Mouse (Mus musculus) stomach, embryonic 15.5 days (tissue): Measurements from ENCODE around the gene Fscn1. TPM values are rescaled to one million over a fixed set of nuclear protein-coding genes. Genes with fewer than 3 reads are reported as not detected.

Source experiments
- ATAC-seq: fragments of 200-750 bp; cut with Nextera tagmentation; 2 replicates; pipeline ENCODE4 v1.8.0; 2017; ENCODE audit warnings: low read depth, moderate number of reproducible peaks, moderate TSS enrichment; ENCODE audit not compliant: insufficient read depth, low FRiP score
- H3K27ac ChIP-seq: fragments of 300-500 bp; sonication (generic); 2 replicates; pipeline ENCODE4 v1.5.1; 2015; ENCODE audit warnings: mild to moderate bottlenecking, inconsistent platforms
- H3K27me3 ChIP-seq: fragments of 300-500 bp; sonication (generic); replicated peaks from 2 replicates; pipeline ENCODE4 v1.6.1; 2015; ENCODE audit warnings: inconsistent platforms
- H3K36me3 ChIP-seq: fragments of 300-500 bp; sonication (generic); 2 replicates; pipeline ENCODE4 v1.6.1; 2015; ENCODE audit warnings: inconsistent platforms
- H3K4me1 ChIP-seq: fragments of 300-500 bp; sonication (generic); 2 replicates; pipeline ENCODE4 v1.6.1; 2015; ENCODE audit warnings: inconsistent platforms
- H3K4me2 ChIP-seq: fragments of 300-500 bp; sonication (generic); 2 replicates; pipeline ENCODE4 v1.6.1; 2015; ENCODE audit warnings: mild to moderate bottlenecking, inconsistent platforms
- H3K4me3 ChIP-seq: fragments of 300-500 bp; sonication (generic); replicated peaks from 2 replicates; pipeline ENCODE4 v1.5.1; 2015; ENCODE audit warnings: inconsistent platforms
- H3K9ac ChIP-seq: fragments of 300-500 bp; sonication (generic); 2 replicates; pipeline ENCODE4 v1.6.1; 2015; ENCODE audit warnings: inconsistent platforms
- H3K9me3 ChIP-seq: fragments of 300-500 bp; sonication (generic); 2 replicates; pipeline ENCODE4 v1.6.1; 2016; ENCODE audit warnings: inconsistent platforms
- WGBS: fragments of 180-500 bp; shearing (Covaris S2); methylation state at CpG from one replicate; pipeline ENCODE4 v1.1.7; 2015; 5-methylcytosine and 5-hydroxymethylcytosine counted together
- polyA plus RNA-seq: library from polyadenylated mRNA; unstranded; fragments of >200 nt; fragmentation: Nextera tagmentation; extraction: Ambion mirVana; gene quantifications from 2 replicates; pipeline ENCODE4 v1.2.1, GENCODE M21; 2015

Fscn1 gene
- polyA plus RNA-seq, 1 experiment from 2014 or later, result 181 TPM

DNA sequence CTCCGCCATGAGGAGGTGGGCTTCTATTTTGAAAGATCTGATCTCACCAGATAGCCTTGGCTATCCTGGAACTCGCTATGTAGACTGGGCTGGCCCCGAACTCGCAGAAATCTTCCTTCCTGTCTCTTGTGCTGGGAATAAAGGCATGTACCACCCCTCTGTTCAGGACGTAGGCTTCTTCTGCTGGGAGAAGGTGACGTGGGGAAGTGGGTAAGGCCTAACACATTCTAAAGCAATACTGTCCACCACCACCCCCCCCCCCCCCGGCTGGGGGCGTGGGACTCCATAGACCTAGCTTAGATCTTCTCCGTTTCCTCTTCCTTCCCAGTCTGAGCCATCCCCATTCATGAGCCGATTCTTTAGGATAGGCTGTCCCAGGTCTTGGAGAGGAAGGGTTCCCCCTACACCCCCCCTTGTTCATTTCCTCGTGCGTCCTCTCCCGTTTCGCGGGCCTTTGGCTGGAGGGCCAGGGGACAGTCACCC, 1.3 kb downstream of the Fscn1 start:
- H3K4me3 ChIP-seq, result peak overlapping the region; percentile 81
- H3K4me1 ChIP-seq, result peaks cover 25% of the 10 kb centered on the region
- no peaks in the 10 kb centered on the region for H3K9me3 ChIP-seq
- H3K27ac ChIP-seq, result peak overlapping the region; percentile 97
- H3K36me3 ChIP-seq, result no peaks in the 10 kb centered on the region
- peak overlapping the region; percentile 79 for H3K4me2 ChIP-seq
- peak overlapping the region; percentile 85 for H3K9ac ChIP-seq
- peak; percentile 27; the same call in 1 of the 2 replicates for ATAC-seq
- no peaks in the 10 kb centered on the region for H3K27me3 ChIP-seq
- 0% methylated on average over 13 of the region's 15 CpGs for WGBS

DNA sequence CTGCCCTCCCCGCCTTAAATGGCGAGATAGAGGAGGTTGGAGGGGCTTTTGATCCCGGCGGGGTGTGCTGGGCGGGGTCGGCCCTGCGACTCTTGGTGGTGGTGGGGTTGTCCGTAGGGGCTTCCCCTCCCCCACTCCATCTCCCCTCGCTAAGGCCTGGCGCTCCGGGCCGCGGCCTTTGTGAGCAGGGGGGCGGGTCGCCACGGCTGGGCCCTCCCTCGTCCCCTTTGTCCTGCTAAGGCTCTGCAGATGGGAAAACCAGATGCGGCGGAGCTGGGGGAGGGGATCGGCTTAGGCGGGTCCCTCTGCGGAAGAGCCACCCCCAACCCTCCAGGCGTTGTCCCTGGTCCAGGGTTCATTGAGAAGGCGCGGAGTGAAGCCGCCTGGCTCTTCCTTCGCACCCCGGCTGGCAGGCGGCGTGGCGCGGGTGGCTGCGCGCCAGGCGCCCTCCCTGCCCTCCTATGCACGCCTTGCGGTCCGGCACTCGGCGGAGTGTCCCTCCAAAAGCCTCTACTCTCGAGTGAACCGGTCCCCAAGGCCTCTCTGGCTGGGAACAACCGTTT, 1.8 kb downstream of the Fscn1 start:
- peaks cover 25% of the 10 kb centered on the region for H3K4me1 ChIP-seq
- H3K36me3 ChIP-seq, result no peaks in the 10 kb centered on the region
- H3K4me3 ChIP-seq, result peak overlapping the region; percentile 81
- peak overlapping the region; percentile 79 for H3K4me2 ChIP-seq
- no peaks in the 10 kb centered on the region for H3K9me3 ChIP-seq
- peak overlapping the region; percentile 97 for H3K27ac ChIP-seq
- no peaks in the 10 kb centered on the region for H3K27me3 ChIP-seq
- ATAC-seq, result peak; percentile 37; the same call in 1 of the 2 replicates
- WGBS, result under 1% methylated on average over 41 of the region's 43 CpGs
- H3K9ac ChIP-seq, result peak overlapping the region; percentile 85

DNA sequence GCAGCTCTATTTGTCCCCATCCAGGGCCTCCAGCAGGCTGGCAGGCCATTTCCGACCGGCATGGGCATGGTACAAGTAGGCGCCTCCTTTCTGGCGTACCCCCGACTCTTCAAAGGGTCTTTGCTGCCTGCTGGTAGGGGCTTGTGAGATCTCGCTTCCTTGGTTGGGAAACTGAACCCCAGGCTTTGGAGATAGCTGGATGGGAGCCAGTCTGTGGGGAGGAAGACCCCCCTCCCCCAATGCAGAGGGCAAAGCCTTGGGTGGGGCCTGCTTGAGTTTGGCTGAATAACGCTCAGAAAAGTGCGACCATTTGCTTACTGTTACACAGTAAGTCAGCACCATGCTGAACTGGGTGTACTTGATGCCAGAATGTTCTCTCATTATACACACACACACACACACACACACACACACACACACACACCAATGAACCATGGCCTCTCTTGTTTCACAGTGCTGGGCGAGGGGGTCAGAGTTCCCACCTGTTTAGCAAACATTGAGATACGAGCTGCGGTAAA, 2.4 kb downstream of the Fscn1 start:
- Histone ChIP-seq H3K4me2 (peak overlapping the region; percentile 79), H3K27ac (peak overlapping the region; percentile 97), H3K9me3 (no peaks in the 10 kb centered on the region), H3K36me3 (no peaks in the 10 kb centered on the region), H3K27me3 (no peaks in the 10 kb centered on the region), H3K4me3 (peak overlapping the region; percentile 81), H3K9ac (peak overlapping the region; percentile 85), H3K4me1 (peaks cover 25% of the 10 kb centered on the region)
- WGBS, result 3% methylated on average over 11 of the region's 11 CpGs
- no peak for ATAC-seq

DNA sequence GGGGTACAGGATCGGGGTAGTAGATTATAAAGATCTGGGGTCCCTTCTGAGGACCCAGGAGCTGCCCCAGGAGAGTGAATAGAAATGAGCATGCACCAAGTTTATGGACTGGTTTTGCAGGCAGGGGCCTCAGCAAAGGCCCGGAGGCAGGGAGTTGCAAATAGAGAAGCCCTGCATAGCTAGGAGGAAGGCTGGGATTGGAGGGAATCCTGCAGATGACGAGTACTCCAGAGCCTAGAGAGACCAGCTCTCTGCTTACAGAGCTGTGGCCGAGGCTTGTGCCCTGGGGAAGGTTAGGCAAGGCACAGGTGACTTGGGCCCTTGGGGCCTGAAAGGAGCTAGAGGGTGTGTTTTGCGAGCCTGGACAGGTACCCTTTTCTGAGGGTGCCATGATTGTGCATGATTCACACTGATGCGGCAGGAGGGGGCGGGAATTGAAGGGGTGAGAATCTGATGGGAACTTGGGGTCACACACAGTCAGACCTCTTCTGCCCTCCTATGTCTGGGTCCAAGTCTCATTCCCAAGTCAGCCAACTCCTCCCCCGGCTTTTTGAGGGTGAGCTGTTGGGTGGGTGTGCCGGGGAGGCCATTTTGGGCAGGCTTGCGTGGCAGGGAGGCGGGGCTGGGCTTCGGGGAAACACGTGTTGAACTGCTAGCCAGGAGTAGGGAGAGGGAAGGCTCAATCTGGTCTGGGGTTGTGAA, 3.0 kb downstream of the Fscn1 start:
- Histone ChIP-seq H3K4me3 (peak overlapping the region; percentile 81), H3K36me3 (no peaks in the 10 kb centered on the region; the same call in 1 of the 2 replicates), H3K27ac (peak overlapping the region; percentile 97), H3K4me1 (peaks cover 25% of the 10 kb centered on the region), H3K9ac (peak overlapping the region; percentile 85; the same call in 1 of the 2 replicates), H3K9me3 (no peaks in the 10 kb centered on the region), H3K27me3 (no peaks in the 10 kb centered on the region), H3K4me2 (peak overlapping the region; percentile 79)
- WGBS, result 7% methylated on average over 13 of the region's 13 CpGs
- ATAC-seq, result peak; percentile 16; the same call in 1 of the 2 replicates

DNA sequence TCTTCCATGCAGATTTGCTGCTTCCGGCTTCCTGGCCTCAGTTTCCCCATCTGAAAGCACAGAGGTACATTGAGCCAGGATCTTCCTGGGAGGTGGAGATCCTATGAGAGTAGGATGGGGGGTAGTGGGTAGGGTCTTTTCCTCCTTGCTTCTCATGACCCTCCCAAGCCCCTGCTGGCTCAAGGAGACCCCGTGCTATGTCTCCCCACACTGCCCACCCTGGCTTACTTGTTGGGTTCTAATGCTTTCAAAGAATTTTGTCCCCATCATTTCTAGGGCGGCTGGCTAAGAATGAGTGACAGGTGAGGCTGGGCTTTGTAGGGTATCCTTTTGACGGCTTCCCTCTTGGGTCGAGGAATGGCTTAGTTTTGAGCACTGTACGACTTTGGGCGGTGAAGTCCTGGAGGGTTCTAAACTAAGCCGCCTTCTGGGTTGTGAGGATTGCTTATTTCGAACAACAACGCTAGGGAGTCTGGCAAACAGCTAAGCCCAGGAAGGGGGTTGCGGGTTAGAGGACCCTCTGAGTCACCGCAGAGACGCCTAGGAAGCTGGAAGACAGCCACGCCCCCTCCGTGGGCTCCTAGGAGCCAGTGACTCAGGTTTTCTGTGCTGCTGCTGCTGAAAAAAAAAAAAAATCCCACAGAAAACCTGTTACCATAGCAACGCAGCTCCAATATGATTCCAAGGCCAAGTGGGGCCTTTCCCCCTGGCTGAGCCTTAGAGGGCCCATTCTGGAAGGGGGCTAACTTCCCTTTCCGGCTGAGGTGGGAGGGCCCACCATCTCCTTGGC, 3.8 kb downstream of the Fscn1 start:
- H3K4me3 ChIP-seq, result peak overlapping the region; percentile 81
- no peaks in the 10 kb centered on the region for H3K9me3 ChIP-seq
- H3K9ac ChIP-seq, result peak overlapping the region; percentile 29; the same call in 1 of the 2 replicates
- peak overlapping the region; percentile 79 for H3K4me2 ChIP-seq
- WGBS, result 39% methylated on average over 17 of the region's 17 CpGs
- ATAC-seq, result no peak
- H3K4me1 ChIP-seq, result peaks cover 25% of the 10 kb centered on the region
- H3K36me3 ChIP-seq, result peaks cover under 1% of the 10 kb centered on the region; the same call in 1 of the 2 replicates
- H3K27me3 ChIP-seq, result no peaks in the 10 kb centered on the region
- H3K27ac ChIP-seq, result peak overlapping the region; percentile 97

DNA sequence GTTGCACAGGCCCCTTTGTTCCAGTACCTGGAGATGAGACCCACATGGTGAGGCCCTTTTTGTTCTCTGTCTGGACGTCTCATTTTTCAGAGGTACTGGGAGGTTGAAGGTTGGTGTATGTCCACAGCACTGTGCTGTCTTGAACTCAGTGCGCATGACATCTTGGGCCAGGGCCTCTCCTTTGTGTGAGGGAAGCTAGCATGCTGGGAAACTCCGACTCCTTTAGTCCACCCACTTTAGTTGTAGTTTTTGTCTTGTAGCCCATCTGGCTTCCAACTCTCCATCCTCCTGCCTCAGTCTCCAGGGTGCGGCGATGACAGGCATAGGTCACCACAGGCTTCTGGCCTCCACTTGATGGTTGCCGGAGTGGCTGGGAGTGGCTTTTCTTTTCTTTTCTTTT, 4.5 kb downstream of the Fscn1 start:
- H3K36me3 ChIP-seq, result peaks cover 8% of the 10 kb centered on the region
- WGBS, result 88% methylated on average over 6 of the region's 6 CpGs
- H3K27me3 ChIP-seq, result no peaks in the 10 kb centered on the region
- peak overlapping the region; percentile 79 for H3K4me2 ChIP-seq
- H3K4me1 ChIP-seq, result peaks cover 25% of the 10 kb centered on the region
- no peak overlapping the region for H3K9ac ChIP-seq
- no peak for ATAC-seq
- no peak overlapping the region for H3K27ac ChIP-seq
- H3K4me3 ChIP-seq, result peak overlapping the region; percentile 4; the same call in 1 of the 2 replicates
- no peaks in the 10 kb centered on the region for H3K9me3 ChIP-seq

DNA sequence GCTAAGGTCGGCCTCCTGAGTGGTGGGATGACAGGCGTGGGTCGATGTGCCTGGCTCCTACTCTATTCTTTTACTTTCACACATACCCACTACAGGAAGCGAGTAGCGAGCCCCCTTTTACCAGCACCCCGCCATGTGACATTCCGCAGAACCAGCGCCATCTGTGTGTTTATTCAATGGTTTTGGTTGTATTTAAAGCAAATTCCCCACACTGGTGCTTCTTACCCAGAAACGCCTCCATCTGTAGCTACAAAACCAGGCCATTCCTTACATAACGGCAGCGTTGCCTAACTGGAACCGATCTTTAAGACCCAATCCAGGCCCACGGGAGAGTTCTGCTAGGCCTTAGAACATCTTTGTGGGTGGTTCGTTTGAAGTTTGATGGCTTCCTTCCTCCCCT, 8.3 kb downstream of the Fscn1 start:
- H3K4me3 ChIP-seq, result no peak overlapping the region
- peaks cover 14% of the 10 kb centered on the region for H3K4me1 ChIP-seq
- no peak overlapping the region for H3K9ac ChIP-seq
- H3K36me3 ChIP-seq, result peaks cover 44% of the 10 kb centered on the region
- H3K4me2 ChIP-seq, result no peak overlapping the region
- ATAC-seq, result no peak
- 89% methylated on average over 14 of the region's 14 CpGs for WGBS
- H3K27me3 ChIP-seq, result no peaks in the 10 kb centered on the region
- H3K9me3 ChIP-seq, result no peaks in the 10 kb centered on the region
- H3K27ac ChIP-seq, result no peak overlapping the region

DNA sequence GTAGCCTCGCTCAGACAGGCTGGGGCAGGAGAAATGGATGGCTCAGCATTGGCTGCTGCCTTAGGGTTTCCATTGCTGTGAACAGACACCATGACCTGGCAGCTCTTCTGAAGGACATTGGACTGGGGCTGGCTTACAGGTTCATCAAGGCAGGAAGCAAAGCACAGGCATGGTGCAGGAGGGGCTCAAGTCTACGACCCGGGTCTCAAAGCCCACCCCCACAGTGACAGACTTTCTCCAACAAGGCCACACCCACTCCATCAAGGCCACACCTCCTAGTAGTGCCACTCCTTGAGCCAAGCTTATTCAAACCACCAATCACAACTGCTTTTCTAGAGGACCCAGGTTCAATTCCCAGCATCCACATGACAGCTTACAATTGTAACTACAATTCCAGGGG, 13.8 kb downstream of the Fscn1 start:
- ATAC-seq, result no peak
- 46% methylated on average over 3 of the region's 3 CpGs for WGBS
- Histone ChIP-seq H3K36me3 (peaks cover 43% of the 10 kb centered on the region), H3K27me3 (no peaks in the 10 kb centered on the region), H3K4me2 (no peak overlapping the region), H3K9ac (no peak overlapping the region), H3K4me3 (no peak overlapping the region), H3K9me3 (no peaks in the 10 kb centered on the region), H3K4me1 (peaks cover 19% of the 10 kb centered on the region), H3K27ac (no peak overlapping the region)

DNA sequence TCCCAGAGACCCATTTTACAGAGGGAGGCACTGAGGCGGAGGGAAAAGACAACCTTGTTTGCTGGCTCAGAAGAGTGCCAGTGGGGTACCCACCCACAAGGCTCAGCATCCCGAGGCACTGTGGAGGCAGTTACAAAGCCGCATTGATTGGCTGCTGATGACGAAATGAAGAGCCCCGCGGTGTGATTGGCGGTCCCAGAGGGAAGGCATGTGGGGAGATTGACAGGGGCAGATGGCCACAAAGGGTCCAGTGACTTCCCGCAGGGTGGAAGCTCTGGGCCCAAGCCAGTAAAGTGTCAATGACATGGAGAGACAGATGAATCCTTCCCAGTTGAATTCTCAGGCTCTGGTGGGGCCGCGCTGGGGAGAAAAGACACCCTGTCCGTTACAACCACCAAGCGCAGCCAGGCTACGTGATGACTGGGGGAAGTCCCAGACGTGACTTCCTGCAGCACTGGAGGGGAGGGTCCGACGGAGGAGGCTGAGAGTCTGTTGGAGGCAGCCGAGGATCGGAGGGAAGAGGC, 14.5 kb downstream of the Fscn1 start:
- ATAC-seq, result peak; percentile 59
- Histone ChIP-seq H3K9ac (no peak overlapping the region), H3K27me3 (no peaks in the 10 kb centered on the region), H3K4me1 (peaks cover 19% of the 10 kb centered on the region), H3K4me3 (no peak overlapping the region), H3K9me3 (no peaks in the 10 kb centered on the region), H3K36me3 (peaks cover 36% of the 10 kb centered on the region), H3K4me2 (peak overlapping the region; percentile 31; the same call in 1 of the 2 replicates), H3K27ac (peak overlapping the region; percentile 41)
- WGBS, result 15% methylated on average over 18 of the region's 18 CpGs

DNA sequence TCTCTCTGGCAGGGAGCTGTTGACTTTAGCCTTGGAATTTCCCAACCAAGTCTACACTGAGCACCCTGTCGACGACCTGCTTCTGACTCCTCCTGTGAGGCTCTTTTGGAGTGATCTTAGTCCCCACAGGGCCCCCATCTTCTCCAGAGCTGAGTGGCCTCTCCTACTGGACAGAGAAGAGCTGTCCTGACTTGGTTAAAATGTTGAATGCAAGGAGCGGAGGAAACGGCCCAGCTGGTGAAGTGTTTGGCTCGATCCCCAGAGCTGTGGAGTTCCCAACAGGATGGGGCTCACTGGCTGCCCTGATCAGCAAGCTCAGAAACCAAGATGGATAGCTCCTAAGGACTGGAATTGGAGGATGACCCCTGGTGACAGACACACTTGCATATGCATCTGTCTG, 16.4 kb downstream of the Fscn1 start:
- ATAC-seq, result peak; percentile 36; the same call in 1 of the 2 replicates
- Histone ChIP-seq H3K36me3 (peaks cover 19% of the 10 kb centered on the region), H3K4me1 (peaks cover 19% of the 10 kb centered on the region), H3K27me3 (no peaks in the 10 kb centered on the region), H3K4me2 (no peak overlapping the region), H3K9ac (no peak overlapping the region), H3K9me3 (no peaks in the 10 kb centered on the region), H3K27ac (peak overlapping the region; percentile 78), H3K4me3 (no peak overlapping the region)
- 21% methylated on average over 5 of the region's 5 CpGs for WGBS

DNA sequence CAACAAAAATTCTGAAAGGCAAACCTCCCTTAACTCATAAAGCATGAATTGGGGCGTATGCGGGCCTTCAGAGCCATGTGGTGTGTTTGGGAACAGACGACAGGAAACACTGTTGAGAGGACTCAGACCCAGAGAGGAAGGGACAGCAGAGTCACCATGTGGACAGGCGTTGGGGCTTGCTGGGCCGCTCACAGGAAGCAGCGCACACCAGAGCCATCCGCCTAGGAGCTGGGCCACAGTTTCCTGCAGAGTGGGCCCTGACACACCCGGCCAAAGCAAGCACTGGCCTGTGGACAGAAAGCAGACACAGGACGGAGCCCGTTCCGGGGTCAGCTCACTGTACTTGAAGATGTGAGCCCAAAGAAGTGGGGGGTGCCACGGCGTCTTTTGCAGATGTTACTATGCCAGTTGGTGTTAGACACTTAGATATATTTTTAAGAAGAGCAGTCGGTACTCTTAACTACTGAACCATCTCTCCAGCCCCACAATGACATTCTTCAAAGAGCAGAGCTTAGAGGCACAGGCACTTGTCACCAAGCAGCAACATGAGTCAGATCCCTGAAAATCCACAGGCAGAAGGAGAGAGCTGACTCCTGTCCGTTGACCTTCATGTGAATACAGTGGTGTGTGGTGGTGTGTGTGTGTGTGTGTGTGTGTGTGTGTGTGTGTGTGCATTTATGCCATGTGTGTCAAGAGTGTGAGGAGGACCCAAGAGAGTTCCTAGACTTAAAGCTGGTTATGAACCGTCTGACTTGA, 22.1 kb downstream of the Fscn1 start:
- no peaks in the 10 kb centered on the region for H3K27me3 ChIP-seq
- H3K4me3 ChIP-seq, result no peak overlapping the region
- no peak; the same call in 1 of the 2 replicates for ATAC-seq
- no peaks in the 10 kb centered on the region for H3K4me1 ChIP-seq
- H3K9ac ChIP-seq, result no peak overlapping the region
- H3K27ac ChIP-seq, result no peak overlapping the region
- WGBS, result 63% methylated on average over 16 of the region's 16 CpGs
- H3K9me3 ChIP-seq, result no peaks in the 10 kb centered on the region
- H3K36me3 ChIP-seq, result no peaks in the 10 kb centered on the region
- H3K4me2 ChIP-seq, result no peak overlapping the region
